Mouse (Mus musculus) megakaryocyte, embryonic 14.5 days (primary cell): Measurements from ENCODE around the gene Inpp5b.

Source experiments
- FLI1 ChIP-seq: IDR thresholded peaks from 2 replicates; pipeline ENCODE4 v1.6.1; 2012; ENCODE audit warnings: low read length, inconsistent platforms, mixed read lengths
- GATA1 ChIP-seq: IDR thresholded peaks from 3 replicates; pipeline ENCODE4 v1.6.1; 2012; ENCODE audit warnings: mixed read lengths, low read length, inconsistent platforms, borderline replicate concordance

DNA sequence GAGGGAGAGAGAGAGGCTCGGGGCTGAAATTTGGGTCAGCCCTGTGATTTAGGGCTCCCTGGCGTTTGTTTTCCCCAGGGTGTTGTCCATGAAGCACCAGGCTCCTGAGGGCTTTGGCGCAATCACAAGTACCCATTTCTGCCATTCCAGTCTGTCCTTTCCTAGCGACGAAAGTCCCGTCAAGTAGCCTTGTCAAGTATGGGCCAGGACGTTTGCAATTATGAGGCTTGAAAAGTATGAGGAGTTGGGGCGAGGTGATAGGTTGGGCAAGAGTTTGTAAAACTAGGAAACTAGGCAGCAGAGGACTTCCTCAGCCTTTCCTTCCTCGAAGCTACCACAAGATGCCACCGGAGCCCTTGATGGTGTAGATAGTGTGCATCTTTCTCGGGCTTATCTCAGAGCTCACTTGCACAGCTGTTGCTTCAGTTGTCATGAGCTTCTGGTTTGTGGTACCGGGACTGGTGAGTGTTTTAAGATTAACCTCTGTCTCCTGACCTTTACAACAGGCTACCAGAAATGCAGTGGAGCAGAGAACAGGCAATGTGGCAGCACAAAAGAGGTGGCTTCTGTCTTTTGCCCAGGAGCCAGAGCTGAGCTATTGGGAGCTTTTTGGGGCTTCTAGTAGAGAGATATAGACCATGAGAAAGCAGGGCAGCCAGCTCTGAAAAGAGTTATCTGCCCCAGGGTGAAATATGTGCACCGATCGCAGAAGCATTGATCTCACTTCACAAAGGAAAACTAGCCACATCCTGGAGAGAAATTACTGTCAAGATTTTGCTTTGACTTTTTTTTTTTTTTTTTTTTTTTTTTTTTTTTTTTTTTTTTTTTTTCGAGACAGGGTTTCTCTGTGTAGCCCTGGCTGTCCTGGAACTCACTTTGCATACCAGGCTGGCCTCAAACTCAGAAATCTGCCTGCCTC lies 10.9 kb downstream of the Inpp5b start:
- TF ChIP-seq GATA1: no peak; the same call in 2 of the 3 replicates
- TF ChIP-seq FLI1: no peak
